Mouse (Mus musculus): ENCODE data around the gene B4galnt3.

The B4galnt3 gene

DNA sequence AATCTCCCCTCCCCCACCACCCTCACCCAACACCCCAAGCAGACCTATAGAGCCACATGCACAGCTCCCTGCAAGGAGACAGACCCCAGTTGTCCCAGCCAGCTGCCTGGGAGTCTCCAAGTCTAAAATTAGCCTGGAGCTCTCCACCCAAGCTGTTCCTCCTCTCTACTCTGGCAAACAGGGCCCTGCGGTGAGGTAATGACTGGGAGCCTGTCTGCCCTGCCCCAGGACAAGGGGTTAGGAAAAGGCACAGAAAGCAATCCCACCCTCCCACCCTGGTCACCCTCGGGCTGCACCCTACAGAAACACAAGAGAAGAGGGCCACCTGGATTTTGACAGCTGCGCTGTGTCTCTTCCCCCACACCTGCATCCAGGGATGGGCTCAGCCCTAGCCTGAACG is 19.5 kb downstream of the B4galnt3 start:
- no peak for DNase-seq (ENCODE audit: low read depth, low spot score)

DNA sequence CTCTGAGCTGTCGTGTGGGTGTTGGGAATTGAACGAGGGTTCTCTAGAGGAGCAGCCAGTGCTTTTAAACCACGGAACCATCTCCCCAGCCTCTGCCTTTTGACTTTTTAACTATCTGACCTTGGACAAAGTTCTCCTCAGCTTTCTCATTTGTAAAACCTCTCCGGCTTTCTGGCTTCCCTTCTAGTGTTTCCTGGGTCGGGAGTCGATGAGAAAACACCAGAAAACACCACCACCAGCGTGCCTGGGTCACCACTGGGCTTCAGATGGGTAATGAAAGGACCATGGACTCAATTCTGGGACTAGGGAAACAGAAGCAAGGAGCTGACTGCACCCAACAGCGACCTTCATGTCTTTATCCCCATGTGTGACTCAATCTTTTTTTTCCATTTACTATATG is 20.2 kb downstream of the B4galnt3 start:
- no peak for DNase-seq (ENCODE audit: low read depth, low spot score)

- peak; percentile 60 for DNase-seq (ENCODE audit: low read depth, low spot score)
Measured at GRCm38 (mm10) chr6:120264151-120264550, 30.2 kb downstream of the B4galnt3 start.

DNA sequence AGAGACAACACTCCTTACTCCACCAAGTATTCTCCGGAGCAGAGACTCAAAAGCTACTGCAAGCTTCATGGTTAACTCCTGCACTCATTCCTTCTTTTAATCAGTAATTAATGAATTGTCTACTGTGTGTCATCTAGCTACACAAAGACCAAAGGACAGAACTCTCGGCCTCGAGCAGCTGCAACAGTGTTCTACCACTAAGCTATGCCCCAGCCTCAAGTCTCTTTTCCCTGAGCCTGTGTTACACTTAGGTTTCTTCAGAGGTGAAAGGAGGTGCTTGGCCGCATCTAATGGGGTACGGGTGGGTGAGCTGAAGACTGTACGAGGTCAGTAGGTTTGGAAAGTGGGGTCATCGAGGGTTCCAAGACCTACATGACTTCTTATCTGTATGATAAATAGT is 30.8 kb downstream of the B4galnt3 start:
- no peak for DNase-seq (ENCODE audit: low read depth, low spot score)

DNA sequence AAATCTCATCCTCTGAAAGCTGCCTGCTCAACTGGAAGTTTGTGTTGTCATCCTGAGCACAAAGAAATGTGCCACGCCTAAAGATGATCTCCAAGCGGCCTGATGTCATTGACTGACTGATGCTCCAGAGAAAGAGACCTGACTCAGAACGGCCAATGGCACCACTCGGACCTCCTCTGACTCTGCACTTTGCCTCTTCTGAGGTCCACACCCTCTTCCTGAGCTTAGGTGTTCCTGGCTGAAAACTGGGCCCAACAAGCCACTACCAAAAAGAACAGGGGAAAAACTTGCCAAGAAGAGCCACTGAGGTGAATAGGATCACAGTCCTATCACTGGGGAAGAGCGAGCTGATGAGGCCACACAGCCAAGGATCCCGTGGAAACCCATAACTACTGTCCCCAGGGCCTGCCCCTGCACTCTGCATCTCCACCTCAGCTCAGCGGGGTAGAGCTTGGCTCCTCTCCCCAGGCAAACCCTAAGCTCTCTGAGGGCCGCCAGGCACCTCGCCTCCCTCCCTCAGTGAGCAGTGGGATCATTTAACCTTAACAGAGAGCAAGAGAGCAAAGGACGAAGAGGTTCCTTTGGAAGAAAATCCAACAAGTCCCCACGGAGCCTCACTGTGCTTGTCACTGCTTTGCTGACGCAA is 31.4 kb downstream of the B4galnt3 start:
- DNase-seq (ENCODE audit: low read depth, low spot score), result peak; percentile 43

- DNase-seq (ENCODE audit: low read depth, low spot score), result no peak
Measured at GRCm38 (mm10) chr6:120259481-120259880, 34.9 kb downstream of the B4galnt3 start.

DNA sequence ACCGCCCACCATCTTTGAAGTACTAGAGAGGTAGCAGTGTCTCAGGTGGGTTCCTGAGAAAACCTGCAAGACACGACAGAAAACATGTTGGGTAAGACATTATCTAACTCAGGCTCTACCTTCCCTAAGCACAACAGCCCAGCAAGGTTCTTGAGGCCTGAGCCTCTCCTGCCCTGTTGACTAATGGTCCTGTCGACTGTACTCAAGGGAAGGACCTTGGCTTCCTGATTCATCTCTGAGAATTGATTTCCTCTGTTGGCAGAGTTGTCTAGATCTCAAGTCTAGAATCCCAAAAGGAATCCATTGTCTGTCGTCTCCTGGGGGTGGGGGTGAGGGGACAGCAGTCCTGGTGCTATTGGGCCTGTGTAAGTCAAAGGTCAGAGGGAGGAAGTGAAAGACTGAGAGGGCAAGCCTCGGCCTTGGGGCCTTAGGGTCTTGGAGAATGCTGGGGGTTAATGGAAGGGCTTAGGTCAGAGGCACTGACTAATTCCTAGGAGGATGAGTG is 37.9 kb downstream of the B4galnt3 start:
- no peak for DNase-seq (ENCODE audit: low read depth, low spot score)

GRCm38 (mm10) chr6:120255701-120256100 is 38.7 kb downstream of the B4galnt3 start:
- DNase-seq (ENCODE audit: low read depth, low spot score), result no peak

DNA sequence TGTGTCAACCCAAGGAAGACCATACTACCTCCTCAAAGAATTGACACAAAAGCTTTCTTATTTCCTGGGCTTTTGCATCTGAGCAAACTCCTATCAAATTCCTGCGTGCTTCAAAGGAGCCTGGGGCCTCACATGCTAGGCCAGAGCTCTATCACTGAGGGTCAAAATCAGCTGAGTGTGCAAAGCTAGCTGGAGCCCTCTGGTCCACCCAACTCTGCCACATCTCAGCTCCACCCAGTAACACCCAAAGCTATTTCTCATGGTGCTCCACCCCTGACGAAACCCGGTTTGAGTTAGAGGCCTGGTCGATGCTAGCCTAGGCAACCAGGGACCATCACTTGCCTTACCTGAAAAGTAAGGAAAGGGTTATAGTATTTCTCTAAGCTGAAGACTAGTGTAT is 39.2 kb downstream of the B4galnt3 start:
- DNase-seq (ENCODE audit: low read depth, low spot score), result no peak

DNA sequence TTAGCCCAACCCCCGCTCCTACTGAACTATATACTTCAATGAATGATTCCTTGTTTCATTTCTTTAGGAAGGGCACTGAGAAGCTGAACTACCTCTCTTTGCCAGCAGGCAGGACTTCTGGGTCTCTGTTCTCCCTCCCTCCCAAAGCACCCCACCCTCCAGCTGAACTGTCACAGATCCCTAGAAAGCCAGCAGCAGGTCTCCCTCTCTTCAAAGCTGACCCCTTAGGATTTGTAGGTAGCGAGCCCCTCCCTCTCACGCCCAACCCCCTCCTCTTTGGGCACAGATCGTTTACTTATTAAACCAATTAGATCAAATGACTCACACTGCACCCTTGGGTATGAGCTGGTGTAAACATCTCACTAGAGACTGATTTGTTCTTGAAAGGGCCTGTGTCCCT is 39.7 kb downstream of the B4galnt3 start:
- no peak for DNase-seq (ENCODE audit: low read depth, low spot score)

GRCm38 (mm10) chr6:120252741-120253140 is 41.6 kb downstream of the B4galnt3 start:
- DNase-seq (ENCODE audit: low read depth, low spot score), result no peak

DNA sequence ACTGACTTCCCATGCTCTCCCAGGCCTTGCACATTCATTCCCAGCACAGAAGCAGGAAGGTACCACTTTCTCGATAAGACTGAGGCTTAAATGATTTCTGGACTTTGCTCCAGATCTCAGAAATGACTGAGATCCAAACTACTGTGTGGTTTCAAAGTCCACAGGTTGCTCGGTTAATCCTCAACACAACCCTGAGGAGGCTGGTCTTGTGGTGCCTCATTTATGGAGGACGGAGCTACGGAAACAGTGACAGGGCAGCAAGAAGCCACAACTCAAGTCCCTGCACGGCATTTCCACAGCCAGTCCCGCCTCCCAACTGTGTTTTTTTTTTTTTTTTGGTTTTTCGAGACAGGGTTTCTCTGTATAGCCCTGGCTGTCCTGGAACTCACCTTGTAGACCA is 43.3 kb downstream of the B4galnt3 start:
- DNase-seq (ENCODE audit: low read depth, low spot score), result no peak

GRCm38 (mm10) chr6:120249831-120250230 is 44.5 kb downstream of the B4galnt3 start:
- no peak for DNase-seq (ENCODE audit: low read depth, low spot score)

GRCm38 (mm10) chr6:120246676-120247075 is 47.7 kb downstream of the B4galnt3 start:
- DNase-seq (ENCODE audit: low read depth, low spot score), result no peak

GRCm38 (mm10) chr6:120243250-120243649 is 51.1 kb downstream of the B4galnt3 start:
- no peak for DNase-seq (ENCODE audit: low read depth, low spot score)

DNA sequence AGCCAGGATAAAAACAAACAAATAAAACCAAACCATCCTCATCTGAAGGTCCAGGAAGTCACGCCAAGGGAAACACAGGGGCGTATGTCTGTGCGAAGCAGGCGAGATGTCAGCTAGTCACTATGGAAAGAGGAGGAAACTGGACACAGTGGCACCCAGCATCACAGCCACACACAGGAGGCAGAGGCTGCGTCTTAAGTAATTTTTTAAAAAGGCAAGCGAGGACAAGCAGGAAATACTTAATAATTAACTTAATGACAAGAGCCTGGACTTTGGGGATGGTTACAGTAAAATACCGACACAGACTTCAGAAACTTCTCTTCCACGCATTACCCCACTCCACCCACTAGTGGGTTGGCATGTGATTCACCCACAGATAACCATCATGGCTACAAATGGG is 51.8 kb downstream of the B4galnt3 start:
- no peak for DNase-seq (ENCODE audit: low read depth, low spot score)

DNA sequence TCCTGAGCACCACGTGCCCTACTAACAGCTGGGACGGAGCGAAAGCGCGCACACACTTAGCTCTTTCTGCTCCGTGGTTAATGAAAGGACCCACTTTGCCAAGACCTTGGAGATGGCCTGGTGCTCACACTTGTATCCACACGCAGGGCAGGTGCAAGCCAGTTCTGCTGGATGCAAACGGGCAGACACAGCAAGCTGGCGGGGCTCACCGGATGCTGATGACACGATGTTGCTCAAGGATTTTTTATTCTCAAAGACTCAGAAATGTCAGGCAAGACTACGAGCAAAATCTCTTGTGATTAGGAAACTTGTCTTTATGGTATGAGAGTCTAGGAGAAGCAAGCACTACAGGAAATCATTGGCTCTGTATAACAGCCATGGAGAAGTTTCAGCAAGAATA is 52.9 kb downstream of the B4galnt3 start:
- no peak for DNase-seq (ENCODE audit: low read depth, low spot score)

DNA sequence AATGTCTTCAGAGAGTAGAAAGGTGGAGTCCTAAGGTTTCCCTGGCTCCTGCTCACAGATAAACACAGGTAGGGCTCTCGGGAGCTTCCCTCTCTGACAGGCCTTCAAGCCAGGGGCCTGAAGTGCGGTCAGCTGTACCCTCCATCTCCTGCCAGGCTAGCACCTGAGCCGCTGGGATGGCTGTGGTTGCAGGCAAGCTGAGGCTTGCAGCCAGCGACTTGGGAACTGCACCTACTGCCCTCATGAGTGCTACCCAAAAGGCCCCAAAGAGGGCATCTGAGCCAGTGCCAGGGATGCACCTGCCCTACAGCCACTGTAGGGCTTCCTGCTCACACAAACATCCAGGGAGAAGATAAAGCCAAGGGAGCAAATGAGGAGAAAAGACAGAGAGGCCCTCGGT is 53.9 kb downstream of the B4galnt3 start:
- DNase-seq (ENCODE audit: low read depth, low spot score), result no peak

DNA sequence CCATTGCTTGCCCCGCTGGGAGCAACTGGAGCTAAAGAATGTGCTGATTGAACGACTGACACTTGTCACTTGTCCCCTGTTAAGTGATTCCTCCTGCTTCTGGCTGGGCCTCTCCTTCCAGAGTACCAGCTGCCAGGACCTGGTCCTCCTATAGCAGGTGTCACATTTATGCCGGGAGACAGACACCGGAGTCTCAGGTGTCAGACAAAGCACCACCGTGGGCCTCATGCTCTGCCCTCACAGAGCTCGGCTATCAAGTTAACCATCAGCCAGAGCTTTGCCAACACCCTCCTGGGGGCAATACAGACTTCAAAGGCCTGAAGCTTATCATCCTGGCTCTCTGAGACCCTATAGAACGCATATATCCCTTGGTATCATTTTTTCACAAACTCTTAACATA is 58.5 kb downstream of the B4galnt3 start:
- no peak for DNase-seq (ENCODE audit: low read depth, low spot score)

DNA sequence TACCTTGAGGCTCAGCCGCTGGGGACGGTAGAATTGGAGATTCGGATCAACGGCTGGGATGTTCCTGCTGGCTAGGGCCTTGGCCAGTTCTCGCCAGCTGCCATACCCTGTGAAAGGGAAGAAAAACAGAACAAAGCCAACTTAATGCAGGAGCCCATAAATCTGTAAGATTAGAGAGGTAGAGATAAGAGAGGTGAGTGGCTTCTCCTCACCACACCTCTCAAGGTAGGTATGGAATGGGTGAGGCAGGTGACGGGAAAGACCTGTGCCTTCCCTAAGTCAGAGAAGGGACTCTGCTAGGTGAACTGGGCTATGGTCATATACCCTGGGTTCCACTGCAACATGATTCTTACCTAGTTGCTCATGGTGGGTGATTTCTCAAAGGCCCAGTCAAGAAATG is 61.5 kb downstream of the B4galnt3 start:
- no peak for DNase-seq (ENCODE audit: low read depth, low spot score)

DNA sequence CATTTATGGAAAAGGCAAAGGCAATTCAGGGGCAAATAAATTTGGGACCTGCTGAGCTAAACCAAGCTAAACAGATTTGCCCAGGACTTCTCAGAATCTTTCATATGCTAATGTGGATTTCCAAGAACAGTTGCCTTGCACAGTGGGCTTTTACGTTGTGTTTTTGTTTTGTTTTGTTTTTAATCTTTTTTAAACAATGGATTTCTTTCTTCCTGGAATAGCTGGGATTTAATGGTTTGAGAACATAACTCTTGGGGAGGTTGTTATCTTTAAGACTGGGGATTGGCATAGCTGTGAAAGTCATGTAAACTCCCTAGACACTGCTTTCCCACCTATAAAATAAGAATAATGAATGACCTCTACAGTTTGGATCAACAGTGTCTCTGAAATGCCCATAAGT is 63.9 kb downstream of the B4galnt3 start:
- DNase-seq (ENCODE audit: low read depth, low spot score), result no peak

DNA sequence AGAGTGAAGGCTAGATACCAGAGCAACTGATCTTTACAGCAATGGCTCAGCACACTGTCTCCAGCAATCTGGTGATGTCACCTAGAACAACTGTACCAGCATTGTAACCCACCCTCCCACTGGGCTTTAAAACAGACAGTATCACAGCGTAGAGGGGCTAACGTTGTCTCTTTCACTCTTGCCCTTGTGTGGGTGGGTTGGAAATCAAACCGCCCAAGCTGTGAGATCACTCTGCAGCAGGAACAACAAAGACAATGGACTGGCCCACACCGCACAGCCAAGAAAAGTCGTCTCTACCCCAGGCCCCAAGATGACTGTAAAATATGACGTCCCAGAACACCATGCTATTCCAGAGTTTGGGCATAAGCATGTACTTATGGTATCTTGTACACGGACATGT is 64.6 kb downstream of the B4galnt3 start:
- no peak for DNase-seq (ENCODE audit: low read depth, low spot score)

DNA sequence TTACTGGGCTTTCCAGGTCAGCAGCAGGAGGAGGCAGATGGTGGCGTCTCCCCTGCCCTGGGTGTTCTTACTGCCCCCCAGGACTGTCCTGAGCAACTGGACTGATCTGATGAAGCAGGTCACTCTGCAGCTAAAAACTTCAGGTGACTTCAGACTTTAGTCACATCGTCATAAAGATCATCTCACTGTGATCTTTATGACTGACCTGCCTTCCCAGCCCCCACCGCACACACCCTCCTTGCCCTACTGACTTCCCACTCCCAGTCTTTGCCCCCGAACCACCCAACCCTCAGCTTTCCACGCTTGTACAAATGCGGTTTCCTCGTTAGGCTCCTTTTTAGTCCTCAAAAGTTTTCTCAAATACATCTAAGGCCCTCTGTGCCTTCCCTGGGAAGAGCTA is 67.3 kb downstream of the B4galnt3 start:
- DNase-seq (ENCODE audit: low read depth, low spot score), result no peak

- peak; percentile 74 for DNase-seq (ENCODE audit: low read depth, low spot score)
Measured at GRCm38 (mm10) chr6:120225355-120225754, 69.0 kb downstream of the B4galnt3 start.

Data from 3T3-L1 (cell line).